In genomic region chr16:43363316-43363715, GRCm38 (mm10) we compare ENCODE assay signal across 9 mouse cellular contexts.
A peak's percentile ranks its signal among the peaks of the same experiment; 100 is the strongest.
DNase-seq lines count a peak whose midpoint lies in the region; ATAC-seq and TF ChIP-seq lines count a peak whose summit lies in the region.
"Had no signal": no experiment of that assay in that cellular context is flagged by ENCODE, and none has a peak within 500 bp of the region (broad histone marks: within the 10 kb centered on the region; RNA-seq: fewer than 3 reads in every experiment).

No protein-coding gene starts in this region.

- no peak for TF ChIP-seq EP300 in liver, postnatal 0 days (IDR thresholded peaks at IDR 0.05; ENCODE audit: low read depth)

- no peak overlapping the region for H3K4me3 ChIP-seq in kidney, embryonic 15.5 days (replicated peaks)
- no peak overlapping the region for H3K4me3 ChIP-seq in embryonic facial prominence, embryonic 10.5 days
- H3K4me3 ChIP-seq in liver, postnatal 0 days (ENCODE audit: low read depth, low read length) = peak overlapping the region; percentile 2; the same call in 1 of the 2 replicates
- H3K4me3 ChIP-seq: hindbrain, embryonic 13.5 days had no signal

- no peak overlapping the region for H3K9ac ChIP-seq in kidney, embryonic 15.5 days
- H3K9ac ChIP-seq in liver, postnatal 0 days (replicated peaks) = no peak overlapping the region
- H3K9ac ChIP-seq: hindbrain, embryonic 13.5 days had no signal

- peak overlapping the region; percentile 45 for H3K4me2 ChIP-seq in kidney, embryonic 15.5 days
- peak overlapping the region; percentile 50 for H3K4me2 ChIP-seq in liver, postnatal 0 days (ENCODE audit: low read depth, low read length)
- H3K4me2 ChIP-seq: hindbrain, embryonic 13.5 days had no signal

- WGBS in kidney, embryonic 15.5 days = 41% methylated on average over 6 of the region's 6 CpGs
- 68% methylated on average over 6 of the region's 6 CpGs for WGBS in embryonic facial prominence, embryonic 10.5 days
- 59% methylated on average over 6 of the region's 6 CpGs for WGBS in liver, postnatal 0 days (ENCODE audit: insufficient replicate concordance)

- peaks cover 50% of the 10 kb centered on the region for H3K4me1 ChIP-seq in kidney, embryonic 15.5 days
- H3K4me1 ChIP-seq in embryonic facial prominence, embryonic 10.5 days = peaks cover 26% of the 10 kb centered on the region
- peaks cover 12% of the 10 kb centered on the region for H3K4me1 ChIP-seq in liver, postnatal 0 days (ENCODE audit: insufficient read depth)

- peak overlapping the region; percentile 93 for H3K27ac ChIP-seq in kidney, embryonic 15.5 days
- H3K27ac ChIP-seq in embryonic facial prominence, embryonic 10.5 days (replicated peaks) = peak overlapping the region; percentile 66
- peak overlapping the region; percentile 74 for H3K27ac ChIP-seq in liver, postnatal 0 days (ENCODE audit: low read depth)
- H3K27ac ChIP-seq: hindbrain, embryonic 13.5 days had no signal

- ATAC-seq in kidney, embryonic 15.5 days (replicated peaks; ENCODE audit: low FRiP score) = no peak
- ATAC-seq in liver, postnatal 0 days = peak; percentile 58; the same call in 1 of the 2 replicates
- ATAC-seq in CD4-positive, CD25-positive, alpha-beta regulatory T cell, adult 4 months = no peak

- no peaks in the 10 kb centered on the region for H3K9me3 ChIP-seq in kidney, embryonic 15.5 days (replicated peaks)
- H3K9me3 ChIP-seq in embryonic facial prominence, embryonic 10.5 days = no peaks in the 10 kb centered on the region
- H3K9me3 ChIP-seq in liver, postnatal 0 days (ENCODE audit: low read length) = no peaks in the 10 kb centered on the region
- H3K9me3 ChIP-seq: hindbrain, embryonic 13.5 days had no signal

- H3K27me3 ChIP-seq in kidney, embryonic 15.5 days = no peaks in the 10 kb centered on the region
- no peaks in the 10 kb centered on the region for H3K27me3 ChIP-seq in embryonic facial prominence, embryonic 10.5 days (replicated peaks; ENCODE audit: low read depth, poor library complexity, severe bottlenecking)
- no peaks in the 10 kb centered on the region for H3K27me3 ChIP-seq in liver, postnatal 0 days (ENCODE audit: insufficient read depth, low read length)
- H3K27me3 ChIP-seq: hindbrain, embryonic 13.5 days had no signal

- no peak for TF ChIP-seq CTCF in liver, postnatal 0 days (IDR thresholded peaks at IDR 0.05; ENCODE audit: low read depth)

- DNase-seq in kidney, adult 18-20 months = no peak
- peak; percentile 30 for DNase-seq in MN1 (ENCODE audit: low spot score)
- no peak for DNase-seq in embryonic facial prominence, embryonic 10.5 days (ENCODE audit: low spot score)
- DNase-seq in liver, postnatal 0 days = no peak
- no peak for DNase-seq in cerebellum, postnatal 4 days (ENCODE audit: low spot score in 2 of 2)
- DNase-seq in right cerebral cortex, adult 18-20 months = no peak

- H3K36me3 ChIP-seq in kidney, embryonic 15.5 days = no peaks in the 10 kb centered on the region
- H3K36me3 ChIP-seq in embryonic facial prominence, embryonic 10.5 days (replicated peaks) = no peaks in the 10 kb centered on the region
- H3K36me3 ChIP-seq in liver, postnatal 0 days (replicated peaks; ENCODE audit: insufficient read depth, low read length) = no peaks in the 10 kb centered on the region
- H3K36me3 ChIP-seq: hindbrain, embryonic 13.5 days had no signal
